Comparison of ENCODE assay signal across 20 mouse cellular contexts in genomic region chr7:6823673-6824072, GRCm38 (mm10).
A peak's percentile ranks its signal among the peaks of the same experiment; 100 is the strongest.
DNase-seq lines count a peak whose midpoint lies in the region; ATAC-seq and TF ChIP-seq lines count a peak whose summit lies in the region.
"Had no signal": no experiment of that assay in that cellular context is flagged by ENCODE, and none has a peak within 500 bp of the region (broad histone marks: within the 10 kb centered on the region; RNA-seq: fewer than 3 reads in every experiment).

No protein-coding gene starts in this region.

- no peaks in the 10 kb centered on the region for H3K36me3 ChIP-seq in lung, embryonic 14.5 days (ENCODE audit: insufficient read depth)
- H3K36me3 ChIP-seq in embryonic facial prominence, embryonic 12.5 days, result no peaks in the 10 kb centered on the region
- no peaks in the 10 kb centered on the region for H3K36me3 ChIP-seq in stomach, embryonic 14.5 days (ENCODE audit: control insufficient read depth, insufficient read depth, low read length)
- H3K36me3 ChIP-seq: embryonic facial prominence, embryonic 15.5 days; hindbrain, embryonic 10.5 days; midbrain, embryonic 12.5 days had no signal

- H3K9me3 ChIP-seq in lung, embryonic 14.5 days (ENCODE audit: low read depth, low read length), result no peaks in the 10 kb centered on the region
- H3K9me3 ChIP-seq in embryonic facial prominence, embryonic 12.5 days, result no peaks in the 10 kb centered on the region
- H3K9me3 ChIP-seq in stomach, embryonic 14.5 days (ENCODE audit: control insufficient read depth, low read depth, low read length), result no peaks in the 10 kb centered on the region
- H3K9me3 ChIP-seq: embryonic facial prominence, embryonic 15.5 days; midbrain, embryonic 12.5 days had no signal

- no peak for TF ChIP-seq CTCF in lung, embryonic 14.5 days (IDR thresholded peaks at IDR 0.05; ENCODE audit: low read depth)

- no peak overlapping the region for H3K4me2 ChIP-seq in lung, embryonic 14.5 days
- no peak overlapping the region for H3K4me2 ChIP-seq in embryonic facial prominence, embryonic 12.5 days (replicated peaks)
- H3K4me2 ChIP-seq in stomach, embryonic 14.5 days (replicated peaks; ENCODE audit: low read depth, low read length), result no peak overlapping the region
- H3K4me2 ChIP-seq: embryonic facial prominence, embryonic 15.5 days; heart, embryonic 11.5 days; midbrain, embryonic 12.5 days had no signal

- H3K4me1 ChIP-seq in lung, embryonic 14.5 days (ENCODE audit: insufficient read depth), result peaks cover 8% of the 10 kb centered on the region; the same call in 1 of the 2 replicates
- H3K4me1 ChIP-seq in embryonic facial prominence, embryonic 12.5 days, result peaks cover 10% of the 10 kb centered on the region; the same call in 1 of the 2 replicates
- H3K4me1 ChIP-seq in stomach, embryonic 14.5 days (ENCODE audit: control insufficient read depth, insufficient read depth, low read length), result peaks cover 19% of the 10 kb centered on the region
- H3K4me1 ChIP-seq: midbrain, embryonic 12.5 days had no signal

- DNase-seq in lung, embryonic 14.5 days, result peak; percentile 32
- no peak for DNase-seq in lung, adult 18-20 months
- DNase-seq in embryo, embryonic 10 days (ENCODE audit: low spot score), result peak; percentile 41
- no peak for DNase-seq in cerebellum, postnatal 10 days
- DNase-seq in cerebellum, postnatal 4 days (ENCODE audit: low spot score in 2 of 2), result no peak
- DNase-seq: cerebellum, adult 11 months; gastrocnemius, postnatal 14 days; layer of hippocampus, adult 9-11 months; lung, postnatal 10 days; right cerebral cortex, postnatal 25 days; thymus, postnatal 14 days had no signal

- no peak overlapping the region for H3K4me3 ChIP-seq in lung, embryonic 14.5 days (ENCODE audit: low read depth, low read length)
- no peak overlapping the region for H3K4me3 ChIP-seq in embryonic facial prominence, embryonic 12.5 days
- no peak overlapping the region for H3K4me3 ChIP-seq in stomach, embryonic 14.5 days (ENCODE audit: low read depth, low read length)
- H3K4me3 ChIP-seq: embryonic facial prominence, embryonic 15.5 days; hindbrain, embryonic 10.5 days; midbrain, embryonic 12.5 days had no signal

- no peaks in the 10 kb centered on the region for H3K27me3 ChIP-seq in lung, embryonic 14.5 days (ENCODE audit: insufficient read depth, low read length)
- no peaks in the 10 kb centered on the region for H3K27me3 ChIP-seq in embryonic facial prominence, embryonic 12.5 days
- no peaks in the 10 kb centered on the region for H3K27me3 ChIP-seq in stomach, embryonic 14.5 days (ENCODE audit: control insufficient read depth, insufficient read depth, low read length)
- H3K27me3 ChIP-seq: embryonic facial prominence, embryonic 15.5 days; midbrain, embryonic 12.5 days had no signal

- ATAC-seq in lung, embryonic 14.5 days (ENCODE audit: insufficient read depth), result peak; percentile 65; the same call in 1 of the 2 replicates
- ATAC-seq in embryonic facial prominence, embryonic 12.5 days (ENCODE audit: insufficient number of reproducible peaks, insufficient read depth, low FRiP score, low TSS enrichment), result peak; percentile 66; the same call in 1 of the 2 replicates
- ATAC-seq in stomach, embryonic 14.5 days (ENCODE audit: insufficient number of reproducible peaks, insufficient read depth, low FRiP score, low read depth), result peak; percentile 54; the same call in 1 of the 2 replicates
- ATAC-seq: CD4-positive, CD25-positive, alpha-beta regulatory T cell, adult 4 months; forebrain, embryonic 14.5 days; inflammation-experienced regulatory T-cells, adult 6 months had no signal

- no peak overlapping the region for H3K27ac ChIP-seq in lung, embryonic 14.5 days (ENCODE audit: low read depth)
- peak overlapping the region; percentile 54; the same call in 1 of the 2 replicates for H3K27ac ChIP-seq in embryonic facial prominence, embryonic 12.5 days
- H3K27ac ChIP-seq in stomach, embryonic 14.5 days (ENCODE audit: low read length), result peak overlapping the region; percentile 48; the same call in 1 of the 2 replicates
- H3K27ac ChIP-seq: embryonic facial prominence, embryonic 15.5 days; hindbrain, embryonic 10.5 days; midbrain, embryonic 12.5 days had no signal

- 30% methylated on average over 2 of the region's 2 CpGs for WGBS in lung, embryonic 14.5 days
- WGBS in embryonic facial prominence, embryonic 12.5 days, result 52% methylated on average over 2 of the region's 2 CpGs
- 23% methylated on average over 2 of the region's 2 CpGs for WGBS in stomach, embryonic 14.5 days

- no peak overlapping the region for H3K9ac ChIP-seq in lung, embryonic 14.5 days
- no peak overlapping the region for H3K9ac ChIP-seq in embryonic facial prominence, embryonic 12.5 days
- no peak overlapping the region for H3K9ac ChIP-seq in stomach, embryonic 14.5 days (replicated peaks; ENCODE audit: low read depth, low read length)
- H3K9ac ChIP-seq: embryonic facial prominence, embryonic 15.5 days; midbrain, embryonic 12.5 days had no signal

Comparison
In these comparisons a context has a peak if more than half of its experiments do, and no peak if none do; other contexts are left out.
1. DNase-seq: peak in lung, embryonic 14.5 days (single experiment) and embryo, embryonic 10 days (single experiment); none in lung, adult 18-20 months (0 of 2), cerebellum, postnatal 10 days (0 of 2) and cerebellum, postnatal 4 days (0 of 2).
2. Peak in every context shown above with its lines, with median percentiles within 50 percentile points of each other: ATAC-seq.